Mouse (Mus musculus): ENCODE data around the gene Inpp5e. TPM values are rescaled to one million over a fixed set of nuclear protein-coding genes. Genes with fewer than 3 reads are reported as not detected.

The Inpp5e gene
- polyA plus RNA-seq, 1 experiment from 2014 or later, result 25.7 TPM

DNA sequence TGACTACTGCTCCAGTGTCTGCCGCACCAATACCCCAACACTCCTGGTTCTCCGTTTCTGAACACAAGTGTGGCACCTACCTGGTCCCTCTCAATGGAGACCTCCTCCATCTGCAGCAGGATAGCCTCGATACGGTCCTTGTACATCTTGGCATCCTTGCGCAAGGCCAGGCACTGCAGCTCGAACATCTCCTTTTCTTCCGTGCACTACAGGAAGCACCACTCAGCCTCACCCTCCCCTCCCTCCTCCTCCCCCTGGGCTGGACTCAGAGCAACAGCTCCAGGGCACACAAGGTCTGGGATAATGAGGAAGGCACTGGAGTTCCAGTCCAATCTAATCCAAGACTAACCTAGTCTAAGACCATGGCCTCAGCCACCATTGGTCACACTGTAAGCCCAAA lies 52.3 kb downstream of the Inpp5e start:
- Histone ChIP-seq H3K9me3 (no peaks in the 10 kb centered on the region), H3K27me3 (no peaks in the 10 kb centered on the region), H3K27ac (no peak overlapping the region), H3K4me2 (replicated peaks) (no peak overlapping the region), H3K4me1 (peaks cover 7% of the 10 kb centered on the region), H3K4me3 (no peak overlapping the region), H3K36me3 (no peaks in the 10 kb centered on the region), H3K9ac (no peak overlapping the region)
- no peak for ATAC-seq (ENCODE audit: low FRiP score, low read depth)
- WGBS, result 77% methylated on average over 7 of the region's 7 CpGs

DNA sequence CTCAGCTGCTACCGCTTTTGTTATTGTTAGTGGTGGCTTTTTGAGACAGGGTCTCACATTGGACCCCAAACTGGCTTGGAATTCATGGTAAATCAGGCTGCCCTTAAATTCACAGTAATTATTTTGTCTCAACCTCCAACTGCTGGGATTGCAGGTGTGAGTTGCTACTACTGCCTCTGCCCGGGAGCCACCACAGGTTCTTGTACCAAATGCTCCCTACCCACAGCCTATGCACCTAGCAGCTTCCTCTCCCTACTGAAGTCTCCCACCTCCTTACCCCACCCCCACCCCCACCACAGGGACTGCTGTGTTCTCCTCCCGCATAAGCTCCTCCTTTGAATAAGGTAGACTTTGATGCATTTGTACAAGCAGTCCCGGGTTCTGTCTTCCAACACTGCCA lies 52.8 kb downstream of the Inpp5e start:
- ATAC-seq (ENCODE audit: low FRiP score, low read depth), result no peak
- 73% methylated on average over 4 of the region's 4 CpGs for WGBS

DNA sequence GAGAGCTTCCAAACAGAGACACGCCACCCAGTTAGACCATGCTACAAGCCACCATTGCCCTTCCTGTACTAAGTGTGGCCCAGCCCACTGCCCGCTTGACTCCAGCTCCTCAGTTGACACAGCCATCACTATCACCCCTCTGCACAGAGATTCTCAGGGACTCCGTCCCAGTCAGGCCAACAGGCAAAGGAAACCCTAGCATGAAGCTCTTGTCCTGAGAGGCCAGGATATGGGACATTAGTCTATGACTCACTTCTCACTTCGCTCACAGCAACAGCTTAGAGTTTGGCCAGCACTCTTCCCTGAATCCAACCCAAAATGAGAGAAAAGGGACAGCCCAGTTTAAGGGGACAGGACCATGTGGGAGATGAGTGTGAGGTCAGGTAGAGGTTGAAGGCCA lies 54.6 kb downstream of the Inpp5e start:
- WGBS, result 87% methylated on average over 4 of the region's 4 CpGs

More for the DNA sequence above, 52.8 kb downstream of the Inpp5e start:
- Histone ChIP-seq H3K4me3 (no peak overlapping the region), H3K27me3 (no peaks in the 10 kb centered on the region), H3K27ac (no peak overlapping the region), H3K36me3 (no peaks in the 10 kb centered on the region), H3K4me2 (replicated peaks) (no peak overlapping the region), H3K9ac (no peak overlapping the region), H3K9me3 (no peaks in the 10 kb centered on the region), H3K4me1 (peaks cover 8% of the 10 kb centered on the region)

DNA sequence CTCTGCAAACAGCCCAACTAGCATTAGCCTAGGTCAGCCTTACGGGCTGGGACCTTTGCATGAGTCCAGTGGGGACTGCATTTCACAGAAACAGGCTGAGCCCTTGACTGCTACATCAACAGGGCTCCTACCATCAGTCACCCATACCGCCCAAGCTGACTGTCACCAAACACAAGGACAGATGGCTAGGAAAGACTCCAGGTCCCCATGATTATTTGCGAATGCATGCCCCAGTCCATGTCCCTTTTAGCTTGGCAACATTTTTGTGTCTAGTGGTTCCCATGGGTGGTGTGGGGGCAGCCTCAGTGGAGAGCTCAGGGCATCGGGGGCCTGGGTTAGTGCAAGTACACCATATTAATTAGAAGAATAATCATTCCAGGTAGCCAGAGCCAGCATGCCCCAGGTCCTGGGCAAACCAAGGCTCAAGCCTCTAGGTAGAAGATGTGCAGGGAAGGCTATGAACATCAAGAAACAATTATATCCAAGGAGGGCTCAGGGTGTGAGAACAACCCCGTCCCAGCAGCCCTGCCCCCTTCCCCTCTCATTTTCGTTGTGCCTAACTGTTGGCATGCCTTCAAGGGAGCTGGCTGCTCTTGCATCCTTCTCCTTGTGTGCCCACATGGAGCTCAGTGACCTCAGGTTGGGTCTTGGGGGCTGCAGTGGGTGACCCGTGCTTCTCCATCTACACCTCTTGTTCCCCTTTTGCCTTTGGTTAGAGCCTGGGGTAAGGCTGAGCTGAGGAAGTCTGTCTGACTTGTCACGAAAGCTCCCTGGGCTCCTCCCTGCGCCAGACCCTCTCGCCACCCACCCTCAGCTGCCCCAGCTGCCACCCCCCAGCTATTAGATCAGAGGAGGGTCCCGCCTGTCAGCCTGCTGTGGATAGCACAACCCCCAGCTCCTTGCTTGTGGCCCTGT lies 55.7 kb downstream of the Inpp5e start:
- 88% methylated on average over 11 of the region's 11 CpGs for WGBS
- Histone ChIP-seq H3K27me3 (no peaks in the 10 kb centered on the region), H3K4me2 (replicated peaks) (peak overlapping the region; percentile 97), H3K4me3 (peak overlapping the region; percentile 86), H3K27ac (no peak overlapping the region), H3K9me3 (no peaks in the 10 kb centered on the region), H3K4me1 (peaks cover 16% of the 10 kb centered on the region), H3K9ac (peak overlapping the region; percentile 87), H3K36me3 (peaks cover 20% of the 10 kb centered on the region)
- no peak for ATAC-seq (ENCODE audit: low FRiP score, low read depth)

More for the DNA sequence above, 54.6 kb downstream of the Inpp5e start:
- Histone ChIP-seq H3K9me3 (no peaks in the 10 kb centered on the region), H3K9ac (no peak overlapping the region), H3K4me1 (peaks cover 16% of the 10 kb centered on the region), H3K27me3 (no peaks in the 10 kb centered on the region), H3K4me3 (no peak overlapping the region), H3K27ac (no peak overlapping the region), H3K36me3 (peaks cover 10% of the 10 kb centered on the region), H3K4me2 (replicated peaks) (no peak overlapping the region)
- ATAC-seq (ENCODE audit: low FRiP score, low read depth), result no peak

DNA sequence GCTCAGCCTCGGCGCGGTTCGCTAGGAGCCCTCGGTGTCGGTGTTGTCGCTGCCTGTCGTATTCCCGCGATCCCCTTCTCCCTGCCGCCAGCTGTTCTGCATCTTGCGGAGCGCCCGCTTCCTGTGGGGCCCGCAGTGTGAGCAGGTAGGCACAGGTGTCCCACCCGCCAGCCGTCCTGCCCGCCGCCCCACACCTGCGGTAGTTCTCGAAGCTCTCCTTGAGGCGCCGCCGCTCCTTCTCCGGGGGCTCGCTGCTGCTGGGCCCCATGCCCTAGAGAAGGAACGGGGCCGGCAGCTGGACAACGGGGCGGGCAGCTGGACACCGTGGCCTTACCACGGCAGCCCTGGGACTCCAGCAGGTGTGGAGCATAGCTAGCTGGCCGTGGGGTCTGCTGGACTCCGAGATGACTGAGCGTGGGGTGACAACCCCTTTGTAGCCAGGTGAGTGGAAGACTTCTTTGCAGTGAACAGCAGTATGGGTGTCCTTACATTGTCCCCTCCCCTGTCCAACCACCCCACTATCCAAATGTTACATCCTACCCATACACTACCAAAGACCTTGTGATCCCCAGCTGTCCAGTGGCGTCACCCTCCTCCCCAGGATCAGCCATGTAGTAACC lies 56.6 kb downstream of the Inpp5e start:
- peak overlapping the region; percentile 86 for H3K4me3 ChIP-seq
- no peaks in the 10 kb centered on the region for H3K9me3 ChIP-seq
- peaks cover 21% of the 10 kb centered on the region for H3K4me1 ChIP-seq
- H3K27ac ChIP-seq, result peak overlapping the region; percentile 78
- peak overlapping the region; percentile 97 for H3K4me2 ChIP-seq (replicated peaks)
- peaks cover 29% of the 10 kb centered on the region for H3K36me3 ChIP-seq
- H3K9ac ChIP-seq, result peak overlapping the region; percentile 87
- ATAC-seq (ENCODE audit: low FRiP score, low read depth), result peak; percentile 17; the same call in 1 of the 2 replicates
- 1% methylated on average over 36 of the region's 36 CpGs for WGBS
- H3K27me3 ChIP-seq, result no peaks in the 10 kb centered on the region

DNA sequence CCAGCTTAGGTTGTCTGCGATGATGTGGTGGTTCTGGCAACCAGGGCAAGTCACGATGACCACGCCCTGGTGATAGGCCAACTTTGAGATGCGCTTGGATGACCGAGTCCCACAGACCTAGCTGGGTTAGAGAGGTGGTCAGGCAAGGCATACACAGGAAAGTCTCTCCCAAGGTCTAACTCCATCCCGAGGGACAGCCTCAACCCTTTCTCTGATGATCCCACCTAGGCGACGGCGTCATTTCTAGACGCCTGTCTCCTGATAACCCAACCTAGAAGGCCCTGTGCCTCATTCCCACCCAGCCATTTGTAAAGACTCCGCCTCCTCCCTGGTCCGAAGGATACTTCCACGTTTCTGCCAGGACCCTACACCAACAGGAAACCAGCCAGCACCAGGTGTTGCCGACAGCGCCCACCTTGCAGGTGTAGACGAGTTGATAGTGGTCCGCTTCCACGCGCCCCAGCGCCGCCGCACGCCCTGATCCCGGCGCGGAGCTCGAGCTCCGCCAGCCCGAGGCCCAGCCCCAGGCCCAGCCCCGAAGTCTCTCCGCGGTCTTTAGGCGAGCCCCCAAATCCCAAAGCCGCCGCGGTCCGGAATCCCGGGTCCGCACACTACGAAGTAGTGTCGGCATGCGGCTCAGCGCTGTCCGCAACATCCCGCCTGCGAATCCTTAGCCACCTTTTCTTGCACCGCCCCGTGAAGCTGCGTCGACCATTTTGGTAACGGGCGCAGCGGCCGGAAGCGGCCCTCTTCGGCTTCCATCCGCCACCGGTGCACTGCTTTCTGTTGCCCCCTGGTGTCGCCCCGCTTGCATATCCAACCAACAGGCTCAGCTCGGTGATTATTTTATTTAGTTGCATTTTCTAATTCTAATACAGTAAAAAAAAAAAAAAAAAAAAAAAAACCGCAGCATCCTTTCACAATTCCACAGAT lies 57.4 kb downstream of the Inpp5e start, which contains the start of gene Dnlz:
TSS of gene Dnlz (minus strand) at position 753 of the 933 bp plus-strand sequence.
- H3K27me3 ChIP-seq, result no peaks in the 10 kb centered on the region
- ATAC-seq (ENCODE audit: low FRiP score, low read depth), result peak; percentile 82
- WGBS, result 3% methylated on average over 62 of the region's 62 CpGs
- peaks cover 21% of the 10 kb centered on the region for H3K4me1 ChIP-seq
- H3K4me3 ChIP-seq, result peak within 1 kb of the TSS; percentile 86
- H3K9ac ChIP-seq, result peak within 1 kb of the TSS; percentile 94
- H3K9me3 ChIP-seq, result no peaks in the 10 kb centered on the region
- H3K36me3 ChIP-seq, result peaks cover 37% of the 10 kb centered on the region
- H3K4me2 ChIP-seq (replicated peaks), result peak within 1 kb of the TSS; percentile 97
- peak within 1 kb of the TSS; percentile 90 for H3K27ac ChIP-seq

DNA sequence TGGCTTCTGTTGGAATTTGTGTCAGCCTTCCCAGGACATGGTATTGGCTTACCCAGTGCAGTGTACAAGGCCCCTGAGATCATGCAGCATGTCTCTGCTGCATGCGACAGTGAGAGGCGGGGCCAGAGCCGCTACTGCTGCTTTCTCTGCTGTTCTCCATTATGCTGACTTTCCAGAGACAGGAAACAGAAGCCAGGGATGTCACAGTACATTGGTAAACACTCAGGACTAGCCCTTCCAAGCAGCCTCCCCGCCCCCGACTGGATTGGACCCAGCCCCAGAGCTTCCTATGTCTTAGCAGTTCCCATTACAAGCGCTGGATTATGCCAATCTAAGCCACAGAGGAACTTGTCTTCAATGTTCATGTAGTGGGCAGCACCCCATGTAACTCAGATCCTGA lies 60.8 kb downstream of the Inpp5e start:
- no peaks in the 10 kb centered on the region for H3K27me3 ChIP-seq
- H3K27ac ChIP-seq, result no peak overlapping the region; the same call in 1 of the 2 replicates
- no peak overlapping the region for H3K4me3 ChIP-seq
- H3K9ac ChIP-seq, result no peak overlapping the region
- peaks cover 70% of the 10 kb centered on the region for H3K36me3 ChIP-seq
- 60% methylated on average over 6 of the region's 6 CpGs for WGBS
- no peak for ATAC-seq (ENCODE audit: low FRiP score, low read depth)
- H3K9me3 ChIP-seq, result no peaks in the 10 kb centered on the region
- no peak overlapping the region for H3K4me2 ChIP-seq (replicated peaks)
- peaks cover 21% of the 10 kb centered on the region for H3K4me1 ChIP-seq

Other genes starting within 250 kb of the Inpp5e start
- not detected in 2 replicates for gene Lhx3, start 200.9 kb downstream of the Inpp5e start, polyA plus RNA-seq (2015; fragmentation: Nextera tagmentation; extraction: Ambion mirVana)
- gene Qsox2, start 171.7 kb downstream of the Inpp5e start, polyA plus RNA-seq (2015; fragmentation: Nextera tagmentation; extraction: Ambion mirVana), result 14.9 and 16.0 TPM in 2 replicates
- 0.04 TPM in 1 of 2 replicates, not detected in the other for gene Ccdc187, start 114.6 kb downstream of the Inpp5e start, polyA plus RNA-seq (2015; fragmentation: Nextera tagmentation; extraction: Ambion mirVana)
- gene Gpsm1, start 93.7 kb downstream of the Inpp5e start, polyA plus RNA-seq (2015; fragmentation: Nextera tagmentation; extraction: Ambion mirVana), result 61.5 and 66.6 TPM in 2 replicates
- 28.8 and 29.0 TPM in 2 replicates for gene Dnlz, start 57.1 kb downstream of the Inpp5e start, polyA plus RNA-seq (2015; fragmentation: Nextera tagmentation; extraction: Ambion mirVana)
- 0.67 and 1.5 TPM in 2 replicates for gene Card9, start 48.3 kb downstream of the Inpp5e start, polyA plus RNA-seq (2015; fragmentation: Nextera tagmentation; extraction: Ambion mirVana)
- 29.3 and 36.1 TPM in 2 replicates for gene Snapc4, start 28.6 kb downstream of the Inpp5e start, polyA plus RNA-seq (2015; fragmentation: Nextera tagmentation; extraction: Ambion mirVana)
- 141 and 146 TPM in 2 replicates for gene Entr1, start 19.9 kb downstream of the Inpp5e start, polyA plus RNA-seq (2015; fragmentation: Nextera tagmentation; extraction: Ambion mirVana)
- 97.3 and 101 TPM in 2 replicates for gene Pmpca, start 19.9 kb downstream of the Inpp5e start, polyA plus RNA-seq (2015; fragmentation: Nextera tagmentation; extraction: Ambion mirVana)
- gene Sec16a, start 36.0 kb upstream of the Inpp5e start, polyA plus RNA-seq (2015; fragmentation: Nextera tagmentation; extraction: Ambion mirVana), result 24.9 and 28.1 TPM in 2 replicates
- 13.7 and 15.5 TPM in 2 replicates for gene Notch1, start 107.5 kb upstream of the Inpp5e start, polyA plus RNA-seq (2015; fragmentation: Nextera tagmentation; extraction: Ambion mirVana)
- 103 and 105 TPM in 2 replicates for gene Egfl7, start 170.8 kb upstream of the Inpp5e start, polyA plus RNA-seq (2015; fragmentation: Nextera tagmentation; extraction: Ambion mirVana)
- gene Gm20532, start 177.4 kb upstream of the Inpp5e start, polyA plus RNA-seq (2015; fragmentation: Nextera tagmentation; extraction: Ambion mirVana), result not detected in 2 replicates
- 23.1 and 24.6 TPM in 2 replicates for gene Agpat2, start 195.2 kb upstream of the Inpp5e start, polyA plus RNA-seq (2015; fragmentation: Nextera tagmentation; extraction: Ambion mirVana)
- gene Fam69b, start 219.3 kb upstream of the Inpp5e start, polyA plus RNA-seq (2015; fragmentation: Nextera tagmentation; extraction: Ambion mirVana), result 61.0 and 61.5 TPM in 2 replicates

All from limb, embryonic 13.5 days (tissue).